Comparison of ENCODE assay signal across 8 mouse cellular contexts in genomic region chr9:114978281-114979111, GRCm38 (mm10). TPM values are rescaled to one million over a fixed set of nuclear protein-coding genes. Genes with fewer than 3 reads are reported as not detected.
DNase-seq lines count a peak whose midpoint lies in the region; ATAC-seq and TF ChIP-seq lines count a peak whose summit lies in the region.

Gene Osbpl10, plus strand, starts transcription at chr9:114978569.

- H3K4me1 ChIP-seq in lung, embryonic 14.5 days (ENCODE audit: insufficient read depth): no peaks in the 10 kb centered on the region

- peak within 1 kb of the TSS; percentile 86 for H3K4me2 ChIP-seq in lung, embryonic 14.5 days

- H3K9ac ChIP-seq in lung, embryonic 14.5 days: peak within 1 kb of the TSS; percentile 77

- peak; percentile 83 for DNase-seq in MN1 (ENCODE audit: low spot score)
- DNase-seq in cerebellum, adult 9-10 months: peak; percentile 77
- DNase-seq in frontal cortex, adult 2 months (ENCODE audit: extremely low spot score in 1 of 2, low spot score in 1 of 2): peak; percentile 69 to 89
- peak; percentile 87 for DNase-seq in layer of hippocampus, adult 9-11 months
- peak; percentile 90 for DNase-seq in lung, embryonic 14.5 days
- peak; percentile 67 for DNase-seq in ovary, postnatal 10 days (ENCODE audit: low spot score)
- DNase-seq in urinary bladder, adult 2 months (ENCODE audit: low spot score): peak; percentile 58

- H3K4me3 ChIP-seq in lung, embryonic 14.5 days (ENCODE audit: low read depth, low read length): peak within 1 kb of the TSS; percentile 75

- under 1% methylated on average over 78 of the region's 86 CpGs for WGBS in lung, embryonic 14.5 days

- ATAC-seq in hematopoietic stem cell, adult 5-6 weeks (replicated peaks in 1 of 2; ENCODE audit: insufficient read depth in 1 of 2, low FRiP score in 2 of 2, low TSS enrichment in 1 of 2, low read depth in 1 of 2, poor library complexity in 2 of 2, severe bottlenecking in 2 of 2): peak; percentile 40 to 67; a peak in 3 of 4 replicates
- ATAC-seq in lung, embryonic 14.5 days (ENCODE audit: insufficient read depth): peak; percentile 81

- H3K36me3 ChIP-seq in lung, embryonic 14.5 days (ENCODE audit: insufficient read depth): no peaks in the 10 kb centered on the region

- TF ChIP-seq CTCF in lung, embryonic 14.5 days (IDR thresholded peaks at IDR 0.05; ENCODE audit: low read depth): peak; percentile 39

- peak within 1 kb of the TSS; percentile 88 for H3K27ac ChIP-seq in lung, embryonic 14.5 days (ENCODE audit: low read depth)

- peaks cover 7% of the 10 kb centered on the region for H3K27me3 ChIP-seq in lung, embryonic 14.5 days (ENCODE audit: insufficient read depth, low read length)

- H3K9me3 ChIP-seq in lung, embryonic 14.5 days (ENCODE audit: low read depth, low read length): no peaks in the 10 kb centered on the region

RNA-seq across cellular contexts. Expression of gene Osbpl10, which starts in this region (rescaled TPM):
- polyA plus RNA-seq in frontal cortex, adult 2 months (2012; rRNA removed): 17.6 and 18.7 TPM in 2 replicates
- 0.69 TPM in 1 of 2 replicates, not detected in the other for total RNA-seq in hematopoietic stem cell, adult 5-6 weeks (2017)
- polyA plus RNA-seq in lung, embryonic 14.5 days (2014; fragmentation: Nextera tagmentation; extraction: Ambion mirVana): 2.4 and 2.5 TPM in 2 replicates
- 1.8 and 2.9 TPM in 2 replicates for polyA plus RNA-seq in urinary bladder, adult 2 months (2012; rRNA removed)

Comparison
In these comparisons a context has a peak if more than half of its experiments do, and no peak if none do; other contexts are left out.
1. Peak in every context shown above with its lines: DNase-seq, ATAC-seq, H3K4me3 ChIP-seq and H3K27ac ChIP-seq.
2. Peak in ATAC-seq in hematopoietic stem cell, adult 5-6 weeks; RNA of the gene not detected or under 1 TPM.